Mouse (Mus musculus): ENCODE results near the gene Fndc11.
"Not testable (repeated sequence)": the region's sequence is repeated elsewhere in the genome, so short reads cannot be mapped to it uniquely, and the experiment has no call there.

The Fndc11 gene

DNA sequence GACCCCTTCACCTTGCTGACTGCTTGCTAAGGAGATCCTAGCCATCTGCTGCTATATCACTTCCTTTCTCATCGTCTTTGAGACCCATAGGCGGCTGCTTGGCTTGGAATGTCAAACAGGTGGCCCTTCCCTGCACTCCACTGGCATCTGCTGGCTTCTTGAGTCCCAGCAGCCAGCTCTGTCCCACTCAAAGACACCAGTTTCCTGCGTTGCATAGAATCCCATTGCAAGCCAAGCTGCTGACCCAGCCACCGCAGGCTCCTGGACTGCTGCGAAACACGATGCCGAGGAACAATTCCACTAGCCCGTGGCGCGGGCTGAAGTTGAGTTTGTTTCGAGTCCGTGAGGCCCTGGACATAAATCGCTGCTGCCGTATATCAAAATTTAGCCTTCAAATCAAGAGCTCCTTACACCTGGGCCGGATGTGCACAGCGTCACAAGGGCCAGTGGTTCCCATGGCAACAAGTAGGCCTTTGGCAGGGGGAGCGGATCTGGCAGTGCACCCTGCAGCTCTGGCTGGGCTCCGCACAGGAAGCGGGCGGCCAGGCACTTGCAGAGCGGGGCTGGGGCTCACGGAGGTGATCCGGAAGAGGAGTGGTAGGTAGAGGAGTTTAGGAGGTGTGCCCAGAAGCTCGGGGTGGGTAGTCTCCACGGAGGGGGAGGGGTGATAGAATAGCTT is at the start of gene Fndc11:
Gene Fndc11 (plus strand): TSS at position 476 of the 679 bp plus-strand sequence.
- DNase-seq (ENCODE audit: low read depth) = no peak

DNA sequence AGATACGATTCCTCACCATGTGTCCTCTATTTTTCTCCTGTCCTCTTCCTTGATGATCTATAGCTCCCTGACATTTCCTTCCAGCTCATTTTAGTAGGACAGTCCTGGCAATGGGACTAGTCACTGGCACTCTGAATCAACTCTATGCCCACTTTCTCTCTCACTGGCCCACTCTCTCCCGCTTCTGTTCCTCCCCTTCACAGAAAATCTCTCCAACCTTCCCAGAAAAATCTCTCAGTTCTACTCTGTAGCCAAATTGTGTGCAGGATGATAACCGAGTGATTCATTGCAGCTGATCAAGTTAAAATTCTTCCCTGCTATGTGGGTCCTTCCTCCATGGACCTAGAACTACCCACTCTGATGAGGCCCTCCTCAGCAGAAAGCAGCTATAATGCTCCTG is 45.2 kb upstream of the Fndc11 start:
- no peak for DNase-seq (ENCODE audit: low read depth)

DNA sequence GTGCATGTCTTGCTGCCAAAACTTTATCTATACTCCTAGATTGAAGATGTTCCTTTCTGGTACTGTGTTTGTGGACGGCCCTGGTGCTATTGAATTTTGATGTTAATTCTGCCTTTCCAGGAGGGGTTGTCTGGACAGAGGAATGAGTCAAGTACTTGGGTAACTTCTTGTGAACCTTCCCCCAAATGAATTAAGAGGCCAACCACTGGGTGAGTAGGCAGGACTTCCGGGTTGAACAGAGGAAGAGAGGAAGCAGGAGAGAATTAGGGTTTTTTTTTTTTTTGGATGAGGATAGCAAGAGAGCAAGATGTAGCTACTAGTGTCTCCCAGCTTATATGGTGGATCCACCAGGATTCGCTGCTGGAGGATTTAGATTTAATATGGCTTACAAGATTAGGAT is 41.8 kb upstream of the Fndc11 start:
- DNase-seq (ENCODE audit: low read depth) = no peak

DNA sequence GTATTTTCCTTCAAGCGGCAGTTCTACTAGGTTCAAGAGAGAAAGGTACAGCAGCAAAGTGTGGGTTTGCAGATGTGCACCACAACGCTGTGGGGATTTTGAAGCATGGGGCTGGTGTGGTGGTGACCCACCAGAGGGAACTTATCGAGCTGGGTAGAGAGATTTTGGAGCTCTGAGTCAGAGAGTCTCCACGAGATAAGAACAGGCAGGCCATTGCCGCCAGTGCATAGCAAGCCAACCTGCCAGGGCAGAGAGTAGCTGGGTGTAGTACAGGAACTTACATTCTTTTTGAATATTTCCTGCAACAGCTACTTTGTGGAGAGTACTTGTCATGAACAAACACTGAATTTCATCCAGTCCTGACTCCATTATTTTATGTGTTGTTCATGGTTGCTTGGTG is 41.3 kb upstream of the Fndc11 start:
- no peak for DNase-seq (ENCODE audit: low read depth)

DNA sequence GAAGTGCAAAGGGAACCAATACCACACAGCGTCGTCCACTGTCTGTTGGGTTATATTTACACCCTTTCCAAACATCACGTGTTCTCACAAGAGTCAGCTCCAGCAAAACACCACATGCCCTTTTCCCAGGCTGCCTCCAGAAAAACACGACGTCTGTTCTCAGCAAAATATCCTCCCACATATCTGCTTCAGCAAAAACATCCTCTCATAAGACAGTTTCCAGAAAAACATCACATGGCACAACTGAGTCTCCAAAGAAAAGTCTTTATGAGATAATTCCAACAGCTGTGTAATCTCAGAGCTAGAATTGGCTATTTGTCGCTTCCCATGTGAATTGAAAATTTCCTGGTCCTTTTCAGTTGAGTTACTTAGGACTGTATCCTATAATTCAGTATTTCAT is 38.9 kb upstream of the Fndc11 start:
- DNase-seq (ENCODE audit: low read depth) = no peak

DNA sequence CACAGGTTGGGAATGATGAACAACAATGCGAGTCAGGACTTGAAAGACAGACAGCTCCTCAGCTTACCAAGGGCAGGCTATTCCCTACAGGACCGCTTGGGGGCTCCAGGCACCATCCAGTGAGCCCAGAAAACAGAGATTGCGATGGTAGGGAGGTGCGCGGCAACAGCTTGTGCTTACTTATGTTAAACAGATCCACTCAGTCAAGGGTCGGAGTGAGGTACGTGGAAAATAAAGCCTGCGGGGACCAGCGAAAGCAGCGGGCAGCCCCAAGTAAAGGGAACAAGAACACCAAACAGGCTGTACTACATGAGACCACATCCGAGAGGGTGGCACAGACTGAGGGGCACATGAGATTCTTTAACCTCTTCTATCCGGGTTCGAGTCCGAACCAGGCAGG is 33.2 kb upstream of the Fndc11 start:
- peak; percentile 81 for DNase-seq (ENCODE audit: low read depth)

DNA sequence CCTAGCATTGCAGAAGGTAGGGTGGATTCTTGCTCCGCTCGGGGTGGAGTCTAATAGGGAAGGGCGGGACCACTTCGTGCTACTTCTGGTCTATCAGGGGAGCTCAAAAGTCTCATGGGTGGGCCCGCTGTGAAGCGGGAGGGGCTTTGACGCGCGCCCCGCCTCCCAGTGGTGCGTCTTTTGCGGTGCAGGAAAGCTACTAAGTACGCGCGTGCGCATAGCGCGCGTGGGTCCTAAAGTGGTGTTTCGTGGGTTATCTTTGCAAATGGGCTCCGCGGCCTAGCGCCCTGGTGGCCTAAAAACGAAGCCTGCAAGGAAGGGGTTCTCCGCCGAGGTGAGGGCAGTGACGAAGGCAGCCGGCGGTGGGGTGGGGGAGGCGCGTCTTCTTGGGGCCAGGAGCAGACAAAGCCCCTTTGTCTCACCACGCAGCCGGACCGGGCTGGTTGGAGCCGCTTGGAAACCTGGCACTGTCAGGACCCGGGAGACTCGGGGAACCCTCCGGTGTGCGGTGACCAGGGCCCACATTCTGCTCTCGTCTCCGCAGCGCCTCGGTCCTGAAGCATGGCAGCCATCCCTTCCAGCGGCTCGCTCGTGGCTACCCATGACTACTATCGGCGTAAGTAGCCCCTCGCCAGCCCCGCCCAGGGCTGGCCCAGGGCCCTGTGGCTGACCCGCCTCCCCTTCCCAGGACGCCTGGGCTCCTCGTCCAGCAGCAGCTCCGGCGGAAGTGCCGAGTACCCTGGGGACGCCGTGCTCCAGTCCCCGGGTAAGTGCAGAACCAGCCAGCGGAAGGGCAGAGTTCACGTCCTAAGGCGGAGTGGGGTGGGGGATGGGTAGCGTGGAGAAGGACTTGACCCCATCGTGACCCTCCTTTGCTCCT is 32.5 kb upstream of the Fndc11 start, which contains the start of gene Ppdpf:
Gene Ppdpf (plus strand): TSS at position 127 of the 880 bp plus-strand sequence.
- DNase-seq (ENCODE audit: low read depth) = peak; percentile 94

DNA sequence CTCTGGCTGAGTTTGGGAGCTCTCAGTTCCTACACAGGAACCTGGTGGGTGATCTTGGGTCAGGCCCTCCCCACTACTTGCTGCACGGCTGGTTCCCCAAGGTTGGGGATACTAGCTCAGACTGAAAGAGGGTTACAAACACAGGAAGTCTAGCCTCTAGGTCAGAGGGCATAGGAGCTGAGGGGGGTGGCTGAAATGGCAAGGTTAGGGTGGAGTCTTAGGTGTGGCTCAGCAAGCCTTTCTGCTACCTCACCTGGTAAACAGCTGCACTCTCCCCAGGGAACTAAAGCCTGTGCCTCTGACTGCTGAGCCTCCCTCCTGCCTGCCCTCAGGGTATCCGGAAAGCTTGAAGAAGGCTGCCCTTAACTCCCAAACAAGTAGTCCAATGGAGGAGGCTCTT is 31.1 kb upstream of the Fndc11 start:
- no peak for DNase-seq (ENCODE audit: low read depth)

DNA sequence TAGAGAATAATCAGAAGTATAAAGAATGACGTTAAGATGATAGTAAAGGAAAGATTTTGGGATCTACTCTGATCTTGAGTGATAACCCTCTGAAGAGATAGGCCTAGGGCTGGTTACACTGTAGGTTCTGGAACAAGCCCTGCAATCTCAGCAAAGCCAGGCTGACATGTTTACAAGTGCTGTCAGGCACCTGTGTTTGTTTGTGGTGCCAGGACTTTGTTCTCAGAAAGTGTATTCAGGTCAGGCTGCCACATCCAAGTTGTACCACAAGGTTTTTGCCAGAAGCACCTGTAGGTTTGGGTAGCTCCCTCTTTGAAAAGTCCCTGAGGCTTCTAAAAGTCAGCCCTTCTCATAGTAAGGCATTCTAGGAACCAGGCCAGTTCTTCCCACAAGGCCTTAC is 30.5 kb upstream of the Fndc11 start:
- no peak for DNase-seq (ENCODE audit: low read depth)

DNA sequence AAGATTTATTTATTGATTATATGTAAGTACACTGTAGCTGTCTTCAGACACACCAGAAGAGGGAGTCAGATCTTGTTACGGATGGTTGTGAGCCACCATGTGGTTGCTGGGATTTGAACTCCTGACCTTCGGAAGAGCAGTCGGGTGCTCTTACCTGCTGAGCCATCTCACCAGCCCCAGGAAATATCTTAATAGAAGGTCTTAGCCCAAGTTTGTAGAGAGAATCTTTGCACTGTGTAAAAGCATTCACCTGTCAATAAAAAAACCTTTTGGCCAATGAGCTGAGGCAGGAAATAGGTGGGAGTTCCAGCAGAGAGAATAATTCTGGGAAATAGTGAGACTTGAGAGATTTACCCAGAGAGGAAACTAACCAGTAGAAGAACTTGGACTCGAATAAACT is 28.4 kb upstream of the Fndc11 start:
- DNase-seq (ENCODE audit: low read depth) = not testable (repeated sequence)

DNA sequence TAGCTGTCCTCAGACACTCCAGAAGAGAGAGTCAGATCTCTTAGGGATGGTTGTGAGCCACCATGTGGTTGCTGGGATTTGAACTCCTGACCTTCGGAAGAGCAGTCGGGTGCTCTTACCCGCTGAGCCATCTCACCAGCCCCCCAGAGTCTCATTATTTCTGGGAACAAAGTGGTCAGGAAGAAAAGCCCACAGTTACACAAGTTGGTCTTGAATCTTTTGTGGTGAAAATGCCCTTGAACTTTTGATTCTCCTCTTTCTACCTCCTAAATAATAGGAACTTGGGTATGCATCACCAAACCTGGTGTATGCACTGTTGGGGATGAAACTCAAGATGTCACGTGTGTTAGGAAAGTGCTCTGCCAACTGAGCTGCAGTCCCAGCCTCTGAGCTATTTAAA is 27.9 kb upstream of the Fndc11 start:
- no peak for DNase-seq (ENCODE audit: low read depth)

DNA sequence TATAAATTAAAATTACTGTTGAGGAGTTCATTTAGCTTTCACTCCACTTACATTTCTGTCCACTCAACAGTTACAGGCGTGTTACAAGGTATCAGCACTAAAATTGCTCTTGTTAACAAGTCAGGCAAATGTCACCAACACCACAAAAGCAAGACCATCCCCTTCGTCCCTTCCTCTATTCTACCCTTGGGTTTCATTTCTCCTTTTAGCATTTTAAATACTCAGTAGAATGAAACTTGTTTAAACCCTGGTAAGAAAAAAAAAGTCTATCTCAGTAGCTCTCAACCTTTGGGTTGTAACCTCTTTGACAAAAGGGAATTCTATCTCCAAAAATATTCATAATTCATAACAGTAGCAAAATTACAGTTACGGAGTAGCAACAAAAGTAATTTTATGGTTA is 26.8 kb upstream of the Fndc11 start:
- DNase-seq (ENCODE audit: low read depth) = no peak

DNA sequence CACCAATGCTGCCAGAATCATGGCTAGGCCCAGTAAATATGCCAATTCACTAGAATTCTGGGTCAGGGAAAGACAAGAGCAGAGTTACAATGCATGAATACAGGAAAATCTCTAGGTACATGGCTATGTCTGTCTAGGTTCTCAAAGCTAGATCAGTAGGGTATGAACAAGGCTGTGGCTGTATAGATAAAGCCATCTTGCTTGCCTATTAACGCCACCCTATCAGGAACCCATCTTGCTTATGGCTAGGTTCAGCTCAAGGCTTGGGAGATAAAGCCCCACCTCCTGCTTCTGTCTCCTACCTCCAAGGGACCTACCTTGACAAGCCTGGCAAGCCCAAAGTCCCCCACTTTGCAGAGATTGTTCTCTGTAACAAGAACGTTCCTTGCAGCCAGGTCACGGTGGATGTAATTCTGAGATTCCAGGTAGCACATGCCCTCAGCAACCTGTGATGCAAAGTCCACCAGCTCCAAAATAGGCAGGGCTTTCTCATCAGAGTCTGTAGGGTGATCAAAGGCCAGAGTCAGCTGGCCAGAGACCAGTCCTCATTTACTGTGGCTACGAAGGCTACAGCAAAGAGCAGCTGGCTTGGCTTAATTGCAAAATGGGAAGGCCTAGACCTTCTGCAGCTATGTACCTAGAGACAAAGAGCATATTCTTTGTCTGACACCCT is 23.0 kb upstream of the Fndc11 start:
- no peak for DNase-seq (ENCODE audit: low read depth)

DNA sequence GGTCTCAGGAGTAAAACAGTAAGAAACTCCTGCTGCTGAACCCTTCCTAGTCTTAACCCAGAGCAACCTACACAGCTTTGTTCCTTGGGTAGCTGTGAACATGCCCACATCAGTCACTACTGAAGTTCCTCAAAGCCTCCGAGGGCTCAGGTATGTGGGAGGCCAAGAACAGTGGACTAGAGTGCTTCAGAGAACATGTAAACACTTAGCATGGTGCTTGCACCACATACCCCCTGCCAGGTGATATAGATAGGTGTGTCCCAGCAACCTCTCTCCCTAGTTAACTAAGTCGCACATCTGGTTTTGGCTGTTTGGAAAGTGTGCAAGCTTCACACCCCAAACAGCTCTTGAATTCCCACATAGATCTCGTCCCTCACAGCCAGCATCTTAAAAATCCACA is 18.2 kb upstream of the Fndc11 start:
- DNase-seq (ENCODE audit: low read depth) = no peak

DNA sequence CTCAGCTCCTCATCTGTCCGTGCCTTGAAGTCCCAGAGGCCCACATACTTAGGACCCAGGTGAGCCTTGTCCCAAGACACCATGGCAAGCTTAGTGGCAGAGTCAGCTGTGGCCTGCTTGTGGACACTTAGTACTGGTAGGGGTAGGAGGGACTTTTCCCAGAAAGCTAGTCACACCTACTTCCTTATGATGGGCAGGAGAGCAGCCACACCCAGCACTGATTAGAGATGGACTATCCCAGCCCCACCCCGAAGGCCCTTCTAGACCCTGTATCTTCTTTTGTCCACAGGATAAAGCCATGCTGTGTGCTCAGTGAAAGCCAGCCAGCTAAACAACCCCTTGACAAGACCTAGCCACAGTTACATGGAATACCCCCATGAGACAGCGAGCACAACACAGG is 17.4 kb upstream of the Fndc11 start, which contains the start of gene Ptk6:
Gene Ptk6 (minus strand): TSS at position 368 of the 400 bp plus-strand sequence.
- DNase-seq (ENCODE audit: low read depth) = no peak

DNA sequence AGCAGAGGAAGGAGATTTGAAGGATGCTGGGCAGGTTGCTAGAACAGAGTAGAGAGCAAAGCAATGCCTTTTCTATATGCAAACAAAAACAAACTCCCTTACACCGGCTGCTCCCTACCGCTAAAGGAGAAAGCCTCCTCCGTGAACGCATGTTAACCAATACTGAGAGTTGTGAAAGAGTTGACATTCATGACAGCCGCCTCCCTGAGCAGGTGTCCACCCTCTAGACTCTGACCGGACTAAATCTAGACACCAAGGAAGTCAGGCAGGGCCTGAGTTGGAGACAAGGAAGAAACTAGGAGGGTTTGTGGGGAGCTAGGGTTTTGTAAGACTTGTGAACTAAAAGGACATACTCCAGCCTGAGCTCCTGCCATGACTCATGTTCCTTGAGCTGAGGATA is 16.9 kb upstream of the Fndc11 start:
- DNase-seq (ENCODE audit: low read depth) = no peak

DNA sequence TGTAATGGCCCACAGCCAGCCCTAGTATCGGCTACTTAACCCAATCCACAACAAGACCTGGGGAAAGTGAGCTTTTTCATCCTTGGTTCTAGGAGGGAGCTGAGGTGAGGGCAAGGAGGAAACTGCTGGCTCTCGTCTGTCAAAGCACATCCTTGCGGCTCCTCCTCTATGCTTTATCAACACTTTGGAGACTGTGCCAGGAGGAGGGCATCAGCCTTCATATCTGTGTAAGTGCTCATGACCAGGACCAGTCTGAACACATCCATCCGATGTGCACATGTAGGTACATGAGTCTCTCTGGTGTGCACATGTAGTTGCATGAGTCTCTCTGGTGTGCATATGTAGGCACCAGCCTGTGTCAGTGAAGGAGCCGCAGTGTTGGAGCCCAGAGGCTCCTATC is 14.1 kb upstream of the Fndc11 start:
- DNase-seq (ENCODE audit: low read depth) = no peak

DNA sequence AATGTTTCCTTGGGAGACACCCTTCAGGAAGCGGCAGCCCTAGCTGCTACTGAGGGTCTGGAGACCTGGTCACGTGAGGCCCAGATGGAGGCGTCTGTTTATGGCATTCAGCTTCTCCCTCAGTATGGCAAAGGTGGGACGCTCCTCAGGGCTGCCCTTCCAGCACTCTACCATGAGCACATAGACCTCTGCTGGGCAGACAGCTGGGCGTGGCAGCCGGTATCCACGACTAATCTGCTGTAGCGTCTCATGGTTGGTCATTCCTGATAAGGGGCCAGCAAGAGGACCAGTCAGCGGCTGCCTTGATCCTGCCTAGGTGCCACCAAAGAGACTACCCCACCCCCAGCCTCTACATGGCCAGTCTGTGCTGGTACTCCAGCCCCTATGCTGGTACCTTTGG is 13.7 kb upstream of the Fndc11 start:
- peak; percentile 45 for DNase-seq (ENCODE audit: low read depth)

DNA sequence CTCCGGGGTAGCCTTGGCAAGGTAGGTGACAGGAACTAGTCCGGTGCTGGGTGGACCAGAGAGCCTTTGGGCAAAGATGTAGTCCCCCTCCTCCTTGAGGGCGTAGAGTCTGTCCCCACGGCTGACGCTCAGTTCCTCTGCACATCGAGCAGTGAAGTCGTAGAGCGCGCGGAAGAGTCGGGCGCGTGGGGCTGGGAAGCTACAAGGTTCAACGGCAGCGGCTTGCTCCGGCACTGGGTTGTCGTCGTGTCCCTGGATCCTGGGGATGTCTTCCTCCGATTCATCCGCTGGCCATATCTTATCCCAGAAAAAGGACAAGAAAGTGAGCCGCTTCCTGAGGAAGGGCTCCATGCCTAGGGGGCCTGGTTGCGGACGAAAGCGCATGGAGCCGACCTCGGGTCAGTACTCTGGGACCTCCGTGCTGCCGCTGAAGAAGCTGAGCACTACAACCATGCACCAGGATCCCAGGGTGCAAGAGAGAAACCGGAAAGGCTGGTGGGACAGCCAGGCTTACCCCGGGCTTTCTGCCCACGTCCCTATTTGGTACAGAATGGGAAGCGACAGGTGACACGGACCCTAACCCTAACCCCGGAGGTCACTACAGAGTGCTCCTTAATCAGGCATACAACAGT is 7.3 kb upstream of the Fndc11 start:
- DNase-seq (ENCODE audit: low read depth) = no peak

DNA sequence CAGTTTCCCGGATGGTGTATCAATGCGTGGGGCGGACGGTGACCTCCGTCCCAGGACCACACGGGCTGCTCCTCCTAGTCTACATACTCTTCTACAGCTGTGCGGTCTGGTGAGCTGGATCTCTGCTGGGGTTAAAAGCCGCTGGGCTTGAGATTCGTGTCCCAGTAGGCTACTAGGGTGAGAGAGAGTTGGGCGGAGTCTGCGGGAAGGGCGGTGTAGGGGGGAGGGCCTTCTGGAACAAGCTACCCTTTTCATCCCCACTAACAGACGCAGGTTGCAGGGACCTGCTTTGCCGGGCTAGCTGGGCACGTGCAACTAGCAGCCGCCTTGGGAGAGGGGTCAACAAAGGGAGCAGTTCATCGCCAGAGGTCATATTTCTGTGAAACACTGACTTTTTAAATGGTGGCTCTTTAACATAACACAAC is 6.8 kb upstream of the Fndc11 start, which contains the start of gene Srms:
Gene Srms (minus strand): TSS at position 165 of the 425 bp plus-strand sequence.
- DNase-seq (ENCODE audit: low read depth) = no peak

DNA sequence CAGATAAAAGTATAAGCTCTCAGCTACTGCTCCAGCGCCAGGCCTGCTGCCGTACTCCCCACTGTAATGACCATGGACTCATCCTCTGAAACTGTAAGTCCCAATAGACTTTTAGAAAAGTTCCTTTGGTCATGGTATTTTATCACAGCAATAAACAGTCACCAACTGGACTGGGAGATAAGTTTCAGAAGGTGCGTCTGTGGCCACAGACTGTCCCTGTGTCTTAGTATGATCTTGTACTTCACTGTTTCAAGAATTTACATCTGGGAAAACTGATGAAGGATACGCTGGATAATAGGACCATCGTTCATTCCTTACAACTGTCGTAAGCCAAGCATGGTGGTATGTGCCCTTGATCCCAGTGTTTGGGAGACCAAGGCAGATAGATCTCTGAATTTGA is 3.8 kb upstream of the Fndc11 start:
- no peak for DNase-seq (ENCODE audit: low read depth)

DNA sequence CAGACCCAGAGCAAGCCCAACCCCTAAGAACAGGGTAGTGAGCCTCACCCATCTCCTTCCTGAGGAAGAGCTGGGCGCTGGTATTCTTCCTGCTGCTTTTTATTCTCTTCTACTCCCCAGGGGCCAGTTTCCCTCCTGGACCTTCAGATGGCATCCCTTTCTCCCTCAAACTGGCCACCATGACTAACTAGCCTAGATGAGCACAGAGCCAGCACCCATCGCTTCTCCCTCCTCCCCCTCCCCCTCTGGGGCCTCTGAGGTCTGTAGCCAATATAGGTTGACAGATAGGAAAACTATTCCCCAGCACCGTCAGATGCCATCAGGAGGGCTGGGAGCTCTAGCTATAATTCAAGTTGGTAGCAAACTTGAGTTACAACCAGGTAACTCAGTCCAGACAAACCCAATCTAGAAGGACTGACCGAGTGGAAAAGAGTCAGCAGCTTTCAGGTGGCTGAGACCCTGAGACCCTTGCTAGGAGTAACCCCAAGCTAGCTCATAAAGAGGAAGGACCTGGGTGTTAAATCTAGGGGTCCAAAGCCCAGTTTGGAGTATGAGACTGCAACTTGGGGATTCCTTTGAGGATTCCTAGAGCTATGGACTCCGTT is 830 bp upstream of the Fndc11 start:
- no peak for DNase-seq (ENCODE audit: low read depth)

Data from c-Kit-positive CD71-positive TER-119-negative erythroid progenitor cells, embryonic 14.5 days (primary cell).